Mouse (Mus musculus): ENCODE results near the gene Cep164. TPM values are rescaled to one million over a fixed set of nuclear protein-coding genes. Genes with fewer than 3 reads are reported as not detected.
"Not testable (repeated sequence)": the region's sequence is repeated elsewhere in the genome, so short reads cannot be mapped to it uniquely, and the experiment has no call there.

Cep164 gene
- 10 to 100 TPM; 10.2 to 16.1 TPM for total RNA-seq (2021)
- long read RNA-seq, experiment 1, partial matches to known transcripts, result 6 of 7 reads
- long read RNA-seq, experiment 1, other reads (novel, unspliced or antisense), result 1 of 7 reads
- long read RNA-seq, experiment 2, partial matches to known transcripts, result 3 of 5 reads
- long read RNA-seq, experiment 2, other reads (novel, unspliced or antisense), result 2 of 5 reads

- peak; percentile 91 for DNase-seq
Measured at GRCm38 (mm10) chr9:45828291-45828963, at the start of gene Cep164. TSS of gene Cep164 (minus strand) at chr9:45828691.

- DNase-seq, result peak; percentile 58
Measured at GRCm38 (mm10) chr9:45877928-45878327, 49.4 kb upstream of the Cep164 start.

GRCm38 (mm10) chr9:45870265-45870664 is 41.8 kb upstream of the Cep164 start:
- DNase-seq, result no peak

GRCm38 (mm10) chr9:45869181-45869580 is 40.7 kb upstream of the Cep164 start:
- DNase-seq, result no peak

GRCm38 (mm10) chr9:45861813-45862212 is 33.3 kb upstream of the Cep164 start:
- no peak for DNase-seq

GRCm38 (mm10) chr9:45859364-45859763 is 30.9 kb upstream of the Cep164 start:
- no peak for DNase-seq

GRCm38 (mm10) chr9:45854136-45854535 is 25.6 kb upstream of the Cep164 start:
- no peak for DNase-seq

GRCm38 (mm10) chr9:45853695-45854094 is 25.2 kb upstream of the Cep164 start:
- DNase-seq, result no peak

- no peak for DNase-seq
Measured at GRCm38 (mm10) chr9:45851776-45852175, 23.3 kb upstream of the Cep164 start.

GRCm38 (mm10) chr9:45851330-45851729 is 22.8 kb upstream of the Cep164 start:
- no peak for DNase-seq

- DNase-seq, result peak; percentile 40
Measured at GRCm38 (mm10) chr9:45850528-45851155, 22.2 kb upstream of the Cep164 start.

- DNase-seq, result peak; percentile 54
Measured at GRCm38 (mm10) chr9:45849528-45850408, 21.3 kb upstream of the Cep164 start.

GRCm38 (mm10) chr9:45846891-45847460 is 18.5 kb upstream of the Cep164 start:
- no peak for DNase-seq

- DNase-seq, result not testable (repeated sequence)
Measured at GRCm38 (mm10) chr9:45846176-45846575, 17.7 kb upstream of the Cep164 start.

GRCm38 (mm10) chr9:45845541-45845940 is 17.1 kb upstream of the Cep164 start:
- no peak for DNase-seq

GRCm38 (mm10) chr9:45843780-45844179 is 15.3 kb upstream of the Cep164 start:
- DNase-seq, result no peak

GRCm38 (mm10) chr9:45843007-45843406 is 14.5 kb upstream of the Cep164 start:
- no peak for DNase-seq

GRCm38 (mm10) chr9:45841458-45841857 is 13.0 kb upstream of the Cep164 start:
- no peak for DNase-seq

GRCm38 (mm10) chr9:45840331-45840730 is 11.8 kb upstream of the Cep164 start:
- no peak for DNase-seq

GRCm38 (mm10) chr9:45839982-45840300 is 11.4 kb upstream of the Cep164 start:
- no peak for DNase-seq

GRCm38 (mm10) chr9:45839139-45839981 is 10.9 kb upstream of the Cep164 start:
- peak; percentile 40 for DNase-seq

Measured in adrenal gland, postnatal 10 days (tissue).